Mouse (Mus musculus): Measurements from ENCODE around the gene Phc2.

DNA sequence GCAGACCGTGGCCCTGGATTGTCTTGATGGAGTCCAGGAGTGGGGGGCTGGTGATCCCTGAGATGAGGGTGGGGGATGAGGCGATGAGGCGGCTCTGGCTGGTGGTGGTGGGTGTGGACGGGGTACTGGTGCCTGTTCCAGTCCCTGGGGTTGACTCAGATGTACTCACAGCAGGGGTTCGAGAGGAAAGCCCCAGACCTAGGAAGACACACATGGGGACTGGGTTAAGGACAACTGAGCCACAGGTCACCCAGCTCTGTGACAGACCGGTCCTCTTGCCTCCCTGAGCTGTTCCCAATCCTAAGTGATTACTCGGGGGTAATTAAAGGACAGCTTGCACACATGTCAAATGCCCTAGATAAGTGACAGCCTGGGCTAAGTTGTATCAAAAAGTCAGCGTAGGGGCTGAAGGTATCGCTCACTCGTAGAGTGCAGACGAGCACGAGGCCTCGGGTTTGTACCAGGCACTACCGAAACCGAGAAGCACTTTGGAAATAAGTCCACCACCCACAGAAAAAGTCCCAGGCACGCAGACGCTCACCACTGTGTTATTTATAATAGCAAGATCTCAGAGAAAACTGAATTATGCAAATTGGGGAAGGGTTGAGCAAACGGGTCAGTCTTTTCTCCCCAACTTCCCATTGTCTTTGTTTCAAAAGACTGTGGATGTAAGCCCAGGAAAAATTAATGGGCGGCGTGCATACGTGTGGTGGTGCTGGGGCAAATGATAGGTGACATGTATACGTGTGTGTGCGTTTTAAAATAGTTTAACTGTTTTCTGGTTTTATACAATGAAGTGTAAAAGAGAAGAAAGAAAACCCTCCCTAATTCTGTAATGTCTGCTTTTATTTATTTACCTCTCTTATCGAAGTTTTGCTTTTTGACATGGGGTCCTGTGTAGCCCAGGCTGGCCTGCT, 132.8 kb downstream of the Phc2 start:
- TF ChIP-seq POLR2A (IDR thresholded peaks at IDR 0.05; ENCODE audit: insufficient read length, low read depth): no peak
- TF ChIP-seq POLR2AphosphoS2 (IDR thresholded peaks at IDR 0.05; ENCODE audit: insufficient read length, low read depth): no peak
- TF ChIP-seq MAX (IDR thresholded peaks at IDR 0.05; ENCODE audit: low read depth): no peak
- no peak for TF ChIP-seq E2F4 (IDR thresholded peaks at IDR 0.05; ENCODE audit: insufficient read depth)
- no peak for TF ChIP-seq TCF12 (IDR thresholded peaks at IDR 0.05; ENCODE audit: insufficient read depth, poor library complexity, severe bottlenecking)

Measured in myocyte (in vitro differentiated cells).